Mouse (Mus musculus) megakaryocyte progenitor cell, adult 5-6 weeks (primary cell): ENCODE measurements at regions not wholly inside any gene's neighbourhood (a gene's known extent, or its start where the extent isn't known, plus 50 kb on each side); places are given as distances from the start of the nearest gene placed in this dataset.
"Not testable (repeated sequence)": the region's sequence is repeated elsewhere in the genome, so short reads cannot be mapped to it uniquely, and the experiment has no call there.

Experiments
- ATAC-seq: replicated peaks from 2 replicates; pipeline ENCODE4 v1.8.0; 2016; ENCODE audit warnings: mild to moderate bottlenecking, moderate TSS enrichment, inconsistent platforms; ENCODE audit not compliant: poor library complexity

DNA sequence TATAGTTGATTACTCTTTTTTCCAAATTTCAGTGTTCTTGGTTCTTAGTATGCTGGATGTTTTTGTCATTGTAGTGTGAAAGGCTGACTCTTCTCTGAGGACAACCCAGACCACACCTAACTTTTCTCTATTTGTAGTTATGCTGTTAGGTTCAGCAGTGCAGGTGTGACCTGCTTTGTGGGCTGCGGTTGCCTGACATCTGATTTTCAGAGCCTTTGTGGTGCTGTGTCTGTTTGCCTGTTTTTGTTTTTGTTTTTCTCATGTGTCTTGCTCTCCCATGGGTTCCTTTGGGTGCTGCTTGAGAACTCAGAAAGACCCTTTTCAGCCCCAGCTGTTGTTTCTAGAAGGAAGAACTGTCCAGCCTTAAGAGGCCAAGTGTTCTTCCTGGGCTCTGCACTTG is 52.0 kb upstream of the Trpm1 start:
- no peak for ATAC-seq

- ATAC-seq, result no peak
Observed at GRCm38 (mm10) chr7:64099606-64100005, 54.0 kb upstream of the Trpm1 start.

GRCm38 (mm10) chr7:64090067-64090466 is 63.6 kb upstream of the Trpm1 start:
- peak; percentile 20 for ATAC-seq

GRCm38 (mm10) chr7:64089034-64089433 is 64.6 kb upstream of the Trpm1 start:
- ATAC-seq, result no peak

- not testable (repeated sequence) for ATAC-seq
Observed at GRCm38 (mm10) chr7:64083978-64084377, 69.7 kb upstream of the Trpm1 start.

- ATAC-seq, result no peak
Observed at GRCm38 (mm10) chr7:64082651-64083050, 71.0 kb upstream of the Trpm1 start.

DNA sequence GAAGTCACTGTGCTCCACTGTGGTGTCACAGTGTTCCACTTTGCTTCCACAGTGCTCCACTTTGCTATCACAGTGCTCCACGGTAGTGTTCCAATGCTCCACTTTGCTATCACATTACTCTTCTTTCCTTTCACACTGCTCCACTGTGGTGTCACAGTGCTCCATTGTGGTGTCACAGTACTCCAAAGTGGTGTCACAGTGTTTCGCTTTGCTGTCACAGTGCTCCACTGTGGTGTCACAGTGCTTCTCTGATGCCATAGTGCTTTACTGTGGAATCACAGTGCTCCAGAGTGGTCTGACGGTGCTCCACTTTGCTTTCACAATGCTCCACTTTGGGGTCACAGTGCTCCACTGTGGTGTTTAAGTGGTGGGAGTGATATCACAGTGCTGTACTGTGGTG is 71.4 kb upstream of the Trpm1 start:
- ATAC-seq, result no peak

GRCm38 (mm10) chr7:64081618-64082017 is 72.0 kb upstream of the Trpm1 start:
- no peak for ATAC-seq

DNA sequence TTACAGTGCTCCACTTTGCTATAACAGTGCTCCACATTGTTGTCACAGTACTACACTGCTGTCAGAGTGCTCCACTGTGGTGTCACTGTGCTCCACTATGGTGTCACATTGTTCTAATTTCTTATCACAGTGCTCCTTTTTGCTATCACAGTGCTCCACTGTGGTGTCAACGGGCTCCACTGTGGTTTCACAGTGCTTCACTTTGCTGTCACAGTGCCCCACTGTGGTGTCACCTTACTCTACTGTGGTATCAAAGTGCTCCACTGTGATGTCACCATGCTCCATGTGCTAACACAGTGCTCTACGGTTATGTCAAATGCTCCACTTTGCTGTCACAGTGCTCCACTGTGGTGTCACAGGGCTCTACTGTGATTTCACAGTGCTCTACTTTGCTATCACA is 72.6 kb upstream of the Trpm1 start:
- no peak for ATAC-seq

- ATAC-seq, result no peak
Observed at GRCm38 (mm10) chr7:64079301-64079700, 74.3 kb upstream of the Trpm1 start.

DNA sequence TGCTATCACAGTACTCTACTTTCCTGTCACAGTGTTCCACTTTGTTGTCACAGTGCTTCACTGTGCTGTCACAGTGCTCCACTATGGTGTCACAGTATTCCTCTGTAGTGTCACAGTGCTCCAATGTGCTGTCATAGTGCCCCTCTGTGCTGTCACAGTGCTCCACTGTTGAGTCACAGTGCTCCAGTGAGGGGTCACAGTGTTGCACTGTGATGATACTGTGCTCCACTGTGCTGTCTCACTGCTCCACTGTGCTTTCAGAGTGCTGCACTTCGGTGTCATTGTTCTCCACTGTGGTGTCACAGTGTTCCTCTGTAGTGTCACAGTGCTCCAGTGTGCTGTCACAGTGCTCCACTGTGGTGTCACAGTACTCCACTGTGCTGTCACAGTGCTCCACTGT is 75.0 kb upstream of the Trpm1 start:
- ATAC-seq, result no peak

DNA sequence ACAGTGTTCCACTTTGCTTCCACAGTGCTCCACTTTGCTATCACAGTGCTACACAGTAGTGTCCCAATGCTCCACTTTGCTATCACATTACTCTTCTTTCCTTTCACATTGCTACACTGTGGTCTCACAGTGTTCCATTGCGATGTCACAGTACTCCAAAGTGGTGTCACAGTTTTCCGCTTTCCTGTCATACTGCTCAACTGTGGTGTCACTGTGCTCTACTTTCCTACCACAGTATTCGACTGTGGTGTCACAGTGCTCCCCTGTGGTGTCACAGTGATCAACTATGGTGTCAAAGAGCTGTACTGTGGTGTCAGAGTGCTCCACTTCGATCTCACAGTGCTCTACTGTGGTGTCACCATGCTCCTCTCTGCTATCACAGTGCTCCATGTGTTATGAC is 76.1 kb upstream of the Trpm1 start:
- ATAC-seq, result peak; percentile 1; the same call in 1 of the 2 replicates

DNA sequence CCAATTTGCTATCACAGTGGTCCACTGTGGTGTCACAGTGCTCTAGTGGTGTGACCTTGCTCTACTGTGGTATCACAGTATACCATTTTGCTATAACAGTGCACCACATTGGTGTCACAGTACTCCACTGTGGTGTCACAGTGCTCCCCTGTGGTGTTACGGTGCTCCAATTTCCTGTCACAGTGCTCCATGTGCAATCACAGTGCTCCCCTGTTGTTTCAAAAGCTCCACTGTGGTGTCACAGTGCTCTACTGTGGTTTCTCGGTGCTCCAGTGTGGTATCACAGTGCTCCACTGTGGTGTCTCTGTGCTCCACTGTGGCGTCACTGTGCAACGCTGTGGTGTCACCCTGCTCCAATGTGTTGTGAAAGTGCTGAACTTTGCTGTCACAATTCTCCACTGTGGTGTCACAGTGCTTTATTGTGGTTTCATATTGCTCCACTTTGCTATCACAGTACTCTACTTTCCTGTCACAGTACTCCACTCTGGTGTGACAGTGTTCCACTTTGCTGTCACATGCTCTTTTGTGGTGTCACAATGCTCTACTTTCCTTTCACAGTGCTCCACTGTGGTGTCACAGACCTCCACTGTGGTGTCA is 76.8 kb upstream of the Trpm1 start:
- peak; percentile 24 for ATAC-seq

DNA sequence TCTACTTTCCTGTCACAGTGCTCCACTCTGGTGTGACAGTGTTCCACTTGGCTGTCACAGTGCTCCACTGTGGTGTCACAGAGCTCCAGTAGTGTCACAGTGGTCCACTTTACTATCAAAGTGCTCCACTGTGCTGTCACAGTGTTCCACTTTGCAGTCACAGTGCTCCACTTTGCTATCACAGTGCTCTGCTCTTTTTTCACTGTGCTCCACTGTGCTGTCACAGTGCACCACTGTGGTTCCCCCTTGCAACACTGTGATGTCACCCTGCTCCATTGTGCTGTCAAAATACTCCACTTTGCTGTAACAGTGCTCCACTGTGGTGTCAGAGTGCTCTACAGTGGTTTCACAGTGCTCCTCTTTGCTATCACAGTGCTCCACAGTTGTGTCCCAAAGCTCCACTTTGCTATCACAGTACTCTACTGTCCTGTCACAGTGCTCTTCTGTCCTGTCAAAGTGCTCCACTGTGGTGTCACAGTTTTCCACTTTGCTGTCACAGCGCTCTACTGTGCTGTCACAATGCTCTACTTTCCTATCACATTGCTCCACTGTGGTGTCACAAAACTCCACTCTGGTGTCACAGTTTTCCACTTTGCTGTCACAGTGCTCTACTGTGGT is 77.8 kb upstream of the Trpm1 start:
- no peak for ATAC-seq

DNA sequence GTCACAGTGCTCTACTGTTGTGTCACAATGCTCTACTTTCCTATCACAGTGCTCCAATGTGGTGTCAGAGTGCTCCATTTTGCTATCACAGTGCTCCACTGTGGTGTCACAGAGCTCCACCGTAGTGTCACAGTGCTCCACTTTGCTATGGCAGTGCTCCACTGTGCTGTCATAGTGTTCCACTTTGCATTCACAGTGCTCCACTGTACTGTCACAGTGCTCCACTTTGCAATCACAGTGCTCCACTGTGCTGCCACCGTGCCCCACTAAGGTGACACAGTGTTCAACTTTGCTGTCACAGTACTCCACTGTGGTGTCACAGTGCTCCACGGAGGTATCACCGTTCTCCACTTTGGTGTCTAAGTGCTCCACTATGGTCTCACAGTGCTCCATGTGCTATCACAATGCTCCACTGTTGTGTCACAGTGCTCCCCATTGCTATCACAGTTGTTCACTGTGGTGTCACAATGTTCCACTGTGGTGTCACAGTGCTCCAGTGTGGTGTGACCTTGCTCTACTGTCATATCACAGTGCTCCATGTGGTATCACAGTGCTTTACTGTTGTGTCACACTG is 78.9 kb upstream of the Trpm1 start:
- no peak for ATAC-seq

- ATAC-seq, result no peak
Observed at GRCm38 (mm10) chr7:64074186-64074585, 79.4 kb upstream of the Trpm1 start.

DNA sequence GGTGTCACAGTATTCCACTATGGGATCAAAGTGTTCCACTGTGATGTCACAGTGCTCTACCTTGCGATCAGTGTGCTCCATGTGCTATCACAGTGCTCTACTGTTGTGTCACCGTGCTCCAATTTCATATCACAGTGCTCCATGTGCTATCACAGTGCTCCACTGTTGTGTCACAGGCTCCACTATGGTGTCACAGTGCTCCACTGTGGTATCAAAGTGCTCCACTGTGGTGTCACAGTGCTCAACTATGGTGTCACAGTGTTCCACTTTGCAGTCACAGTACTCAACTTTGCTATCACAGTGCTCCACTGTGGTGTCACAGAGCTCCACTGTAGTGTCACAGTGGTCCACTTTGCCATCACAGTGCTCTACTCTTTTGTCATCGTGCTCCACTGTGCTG is 79.9 kb upstream of the Trpm1 start:
- ATAC-seq, result no peak

DNA sequence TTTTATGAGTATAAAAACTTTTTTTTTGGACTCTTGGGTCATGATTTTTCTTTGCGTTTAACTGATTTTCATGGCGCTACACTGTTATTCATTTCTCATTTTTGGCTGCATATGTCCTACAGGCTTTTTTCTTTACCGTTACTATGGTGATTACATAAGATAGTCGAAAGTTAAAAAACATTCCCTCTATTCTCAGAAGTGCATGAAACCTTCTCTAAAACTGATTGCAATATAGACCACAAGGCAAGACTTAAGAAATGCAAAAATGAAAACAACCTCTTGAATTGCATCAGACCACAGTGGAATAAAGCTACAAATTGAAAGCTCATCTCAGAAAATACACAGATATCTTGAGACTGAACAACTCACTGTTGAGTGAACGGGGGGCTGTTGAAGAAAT is 82.7 kb upstream of the Trpm1 start:
- peak; percentile 54 for ATAC-seq

GRCm38 (mm10) chr7:64065529-64066247 is 87.9 kb upstream of the Trpm1 start:
- 0 out of 2 replicates have a peak, but pooled peaks have one; percentile 30 for ATAC-seq

GRCm38 (mm10) chr7:64064460-64065241 is 89.0 kb upstream of the Trpm1 start:
- peak; percentile 77 for ATAC-seq

DNA sequence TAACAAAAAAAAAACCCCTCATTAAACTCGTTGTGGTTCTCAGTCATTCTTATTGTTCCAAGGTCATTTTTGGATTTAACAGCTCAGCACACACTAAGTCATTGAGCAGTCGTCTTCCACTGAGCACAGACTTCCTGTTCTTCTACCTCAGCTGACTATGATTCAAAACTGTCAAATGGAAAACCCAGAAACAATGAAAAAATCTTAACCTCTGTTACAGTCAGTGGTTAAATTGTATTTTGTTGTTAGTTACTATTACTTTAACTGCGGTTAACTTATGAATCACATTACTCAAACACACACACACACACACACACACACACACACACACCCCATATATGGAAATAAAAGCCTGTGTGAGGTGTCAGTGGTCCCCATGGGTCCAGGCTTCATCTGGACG is 92.5 kb upstream of the Trpm1 start:
- no peak for ATAC-seq
